Comparison of ENCODE assay signal across 27 mouse cellular contexts in genomic region chr13:94389541-94389940, GRCm38 (mm10). TPM values are rescaled to one million over a fixed set of nuclear protein-coding genes. Genes with fewer than 3 reads are reported as not detected.
DNase-seq lines count a peak whose midpoint lies in the region; ATAC-seq and TF ChIP-seq lines count a peak whose summit lies in the region.
"Had no signal": no experiment of that assay in that cellular context is flagged by ENCODE, and none has a peak within 500 bp of the region (broad histone marks: within the 10 kb centered on the region; RNA-seq: fewer than 3 reads in every experiment).

No protein-coding gene starts in this region.

- peak; percentile 36 for DNase-seq in adrenal gland, postnatal 14 days
- no peak for DNase-seq in adrenal gland, adult 2 months
- DNase-seq in heart, postnatal 0 days (ENCODE audit: low spot score), result no peak
- DNase-seq in heart, postnatal 36 days, result no peak
- peak; percentile 35 for DNase-seq in lung, postnatal 14 days
- DNase-seq in lung, adult 2 months, result no peak
- peak; percentile 31 for DNase-seq in adipocyte (ENCODE audit: low spot score)
- DNase-seq: cerebellum, adult 18-20 months; cerebellum, postnatal 10 days; forebrain, postnatal 0 days; kidney, adult 18-20 months; kidney, postnatal 25 days; midbrain, embryonic 14.5 days; right cerebral cortex, postnatal 25 days; thymus, adult 18-20 months; thymus, postnatal 25 days had no signal

- ATAC-seq in heart, postnatal 0 days (ENCODE audit: insufficient read depth, low read depth), result no peak
- ATAC-seq: forebrain, postnatal 0 days; hindbrain, embryonic 16.5 days; Patski had no signal

- peak overlapping the region; percentile 20; the same call in 1 of the 2 replicates for H3K27ac ChIP-seq in heart, postnatal 0 days (ENCODE audit: low read depth)
- H3K27ac ChIP-seq: embryonic facial prominence, embryonic 15.5 days; forebrain, embryonic 12.5 days; heart, embryonic 10.5 days; kidney, embryonic 15.5 days; limb, embryonic 12.5 days; liver, embryonic 15.5 days; stomach, embryonic 15.5 days had no signal

- no peaks in the 10 kb centered on the region for H3K27me3 ChIP-seq in heart, postnatal 0 days (ENCODE audit: control insufficient read depth, insufficient read depth, low read length)
- H3K27me3 ChIP-seq: embryonic facial prominence, embryonic 15.5 days; forebrain, embryonic 12.5 days; kidney, embryonic 15.5 days; limb, embryonic 12.5 days; liver, embryonic 15.5 days; megakaryocyte, embryonic 14.5 days; Patski; stomach, embryonic 15.5 days had no signal

- 56% methylated on average over 2 of the region's 2 CpGs for WGBS in heart, postnatal 0 days
- 56% methylated on average over 2 of the region's 2 CpGs for WGBS in lung, adult 2 months

- intact Hi-C loops in heart, postnatal 36 days (cut with DNase I), result loop anchor here (10.0 kb wide), 1 partner anchor 475 kb away; no protein-coding TSS in a partner anchor

- peaks cover 3% of the 10 kb centered on the region for H3K36me3 ChIP-seq in heart, postnatal 0 days (replicated peaks; ENCODE audit: control insufficient read depth, insufficient read depth, low read length)

- H3K4me1 ChIP-seq in heart, postnatal 0 days (ENCODE audit: control insufficient read depth, insufficient read depth), result peaks cover 31% of the 10 kb centered on the region
- peaks cover 6% of the 10 kb centered on the region; the same call in 1 of the 2 replicates for H3K4me1 ChIP-seq in lung, adult 2 months (ENCODE audit: control insufficient read depth, insufficient read depth, low read length)
- H3K4me1 ChIP-seq: forebrain, embryonic 12.5 days had no signal

- no peak for TF ChIP-seq EP300 in heart, postnatal 0 days (IDR thresholded peaks at IDR 0.05; ENCODE audit: low read depth)

- no peak for TF ChIP-seq CTCF in heart, postnatal 0 days (IDR thresholded peaks at IDR 0.05; ENCODE audit: low read depth)
- no peak for TF ChIP-seq CTCF in lung, adult 2 months (IDR thresholded peaks at IDR 0.05; ENCODE audit: insufficient read depth, low read length)

- no peak for TF ChIP-seq POLR2A in lung, adult 2 months (IDR thresholded peaks at IDR 0.05; ENCODE audit: borderline replicate concordance, extremely low read depth, low read depth, low read length)

- no peak overlapping the region for H3K4me3 ChIP-seq in heart, postnatal 0 days (ENCODE audit: low read depth, low read length)
- no peak overlapping the region for H3K4me3 ChIP-seq in lung, adult 2 months (replicated peaks; ENCODE audit: extremely low read depth, low read depth, low read length)
- H3K4me3 ChIP-seq: embryonic facial prominence, embryonic 15.5 days; forebrain, embryonic 12.5 days; heart, embryonic 10.5 days; kidney, embryonic 15.5 days; limb, embryonic 12.5 days; liver, embryonic 15.5 days; megakaryocyte, embryonic 14.5 days; stomach, embryonic 15.5 days had no signal

- H3K9me3 ChIP-seq in heart, postnatal 0 days (replicated peaks; ENCODE audit: control insufficient read depth, low read length), result no peaks in the 10 kb centered on the region
- H3K9me3 ChIP-seq: embryonic facial prominence, embryonic 15.5 days; forebrain, embryonic 12.5 days; G1E; heart, embryonic 10.5 days; kidney, embryonic 15.5 days; limb, embryonic 12.5 days; liver, embryonic 15.5 days; megakaryocyte, embryonic 14.5 days; stomach, embryonic 15.5 days had no signal

- H3K9ac ChIP-seq in heart, postnatal 0 days (replicated peaks; ENCODE audit: low read depth, low read length), result no peak overlapping the region
- H3K9ac ChIP-seq: embryonic facial prominence, embryonic 15.5 days; forebrain, embryonic 12.5 days; forebrain, postnatal 0 days; kidney, embryonic 15.5 days; limb, embryonic 12.5 days; liver, embryonic 15.5 days; stomach, embryonic 15.5 days had no signal

- no peak overlapping the region for H3K4me2 ChIP-seq in heart, postnatal 0 days (ENCODE audit: low read depth, low read length)
- H3K4me2 ChIP-seq: embryonic facial prominence, embryonic 15.5 days; forebrain, embryonic 12.5 days; kidney, embryonic 15.5 days; limb, embryonic 12.5 days; liver, embryonic 15.5 days; stomach, embryonic 15.5 days had no signal

RNA-seq across cellular contexts. Expression of gene Ap3b1, which starts 30.8 kb away (rescaled TPM):
- 39.6 and 41.5 TPM in 2 replicates for total RNA-seq in adrenal gland, postnatal 14 days (2021)
- total RNA-seq in adrenal gland, adult 2 months (2021), result 10 to 100 TPM; 40.5 to 55.6 TPM
- polyA plus RNA-seq in adrenal gland, adult 2 months (2012; rRNA removed), result 8.7 and 11.5 TPM in 2 replicates
- 14.8 and 26.0 TPM in 2 replicates for total RNA-seq in heart, postnatal 0 days (2014; rRNA removed; ENCODE audit: low replicate concordance)
- 22.5 TPM in 2 replicates for polyA plus RNA-seq in heart, postnatal 0 days (2015; fragmentation: Nextera tagmentation; extraction: Ambion mirVana)
- total RNA-seq in heart, postnatal 36 days (2021), result 10 to 100 TPM; 24.7 to 29.0 TPM
- 21.2 and 29.2 TPM in 2 replicates for polyA plus RNA-seq in lung, adult 2 months (2012; rRNA removed)

Comparison
In these comparisons a context has a peak if more than half of its experiments do, and no peak if none do; other contexts are left out.
1. DNase-seq: peak in adrenal gland, postnatal 14 days (single experiment), lung, postnatal 14 days (single experiment) and adipocyte (single experiment); none in adrenal gland, adult 2 months (single experiment), heart, postnatal 0 days (single experiment), heart, postnatal 36 days (0 of 2) and lung, adult 2 months (single experiment).